Mouse (Mus musculus) neural tube, embryonic 13.5 days (tissue): ENCODE results near the gene Gale. TPM values are rescaled to one million over a fixed set of nuclear protein-coding genes. Genes with fewer than 3 reads are reported as not detected.
"Not testable (repeated sequence)": the region's sequence is repeated elsewhere in the genome, so short reads cannot be mapped to it uniquely, and the experiment has no call there.

Experiments used
- ATAC-seq: fragments of 200-750 bp; cut with Nextera tagmentation; 2 replicates; pipeline ENCODE4 v1.8.0; 2017; ENCODE audit warnings: low read depth, mild to moderate bottlenecking, moderate TSS enrichment, moderate library complexity
- H3K27ac ChIP-seq: fragments of 300-500 bp; sonication (generic); replicated peaks from 2 replicates; pipeline ENCODE4 v1.5.1; 2015; ENCODE audit warnings: moderate library complexity, mild to moderate bottlenecking, inconsistent platforms
- H3K27me3 ChIP-seq: fragments of 300-500 bp; sonication (generic); 2 replicates; pipeline ENCODE4 v1.6.1; 2015; ENCODE audit warnings: mild to moderate bottlenecking, inconsistent platforms
- H3K36me3 ChIP-seq: fragments of 300-500 bp; sonication (generic); 2 replicates; pipeline ENCODE4 v1.6.1; 2015; ENCODE audit warnings: mild to moderate bottlenecking, inconsistent platforms
- H3K4me1 ChIP-seq: fragments of 300-500 bp; sonication (generic); replicated peaks from 2 replicates; pipeline ENCODE4 v1.6.1; 2015; ENCODE audit warnings: inconsistent platforms
- H3K4me2 ChIP-seq: fragments of 300-500 bp; sonication (generic); 2 replicates; pipeline ENCODE4 v1.6.1; 2015; ENCODE audit warnings: inconsistent platforms, mild to moderate bottlenecking, moderate library complexity
- H3K4me3 ChIP-seq: fragments of 300-500 bp; sonication (generic); 2 replicates; pipeline ENCODE4 v1.5.1; 2015; ENCODE audit warnings: mild to moderate bottlenecking, inconsistent platforms
- H3K9ac ChIP-seq: fragments of 300-500 bp; sonication (generic); 2 replicates; pipeline ENCODE4 v1.6.1; 2015; ENCODE audit warnings: moderate library complexity, mild to moderate bottlenecking, inconsistent platforms
- H3K9me3 ChIP-seq: fragments of 300-500 bp; sonication (generic); 2 replicates; pipeline ENCODE4 v1.6.1; 2016; ENCODE audit warnings: inconsistent platforms
- WGBS: fragments of 180-500 bp; shearing (Covaris S2); methylation state at CpG from one replicate; pipeline ENCODE4 v1.1.7; 2015; 5-methylcytosine and 5-hydroxymethylcytosine counted together
- polyA plus RNA-seq: library from polyadenylated mRNA; unstranded; fragments of >200 nt; fragmentation: Nextera tagmentation; extraction: Ambion mirVana; gene quantifications from 2 replicates; pipeline ENCODE4 v1.2.1, GENCODE M21; 2015

The Gale gene
- polyA plus RNA-seq, 1 experiment from 2014 or later, result 42.5 TPM

DNA sequence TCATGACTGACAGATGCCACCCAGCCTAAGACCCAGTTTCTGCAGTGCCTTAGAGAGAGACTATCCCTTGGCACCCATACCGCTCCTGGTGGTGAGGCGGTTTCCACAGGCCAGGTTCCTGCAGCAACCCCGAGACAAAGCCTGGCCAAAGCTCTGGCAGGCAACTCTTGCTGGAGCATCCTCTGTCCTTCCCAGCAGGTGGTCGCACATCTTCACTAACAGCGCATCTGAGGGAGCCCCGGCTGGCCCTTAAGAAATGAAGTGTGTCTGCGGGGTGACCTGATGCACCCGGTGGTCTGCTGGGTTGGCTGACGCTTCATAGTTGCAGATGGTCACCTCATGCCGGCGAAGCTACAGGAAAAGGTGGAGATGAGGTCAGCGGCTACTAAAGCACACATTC lies 12.6 kb downstream of the Gale start:
- no peak for ATAC-seq
- Histone ChIP-seq H3K27me3 (no peaks in the 10 kb centered on the region), H3K4me1 (peaks cover 16% of the 10 kb centered on the region), H3K4me2 (no peak overlapping the region), H3K36me3 (peaks cover 56% of the 10 kb centered on the region), H3K4me3 (no peak overlapping the region), H3K9me3 (no peaks in the 10 kb centered on the region), H3K9ac (no peak overlapping the region), H3K27ac (no peak overlapping the region)
- WGBS, result 92% methylated on average over 12 of the region's 12 CpGs

DNA sequence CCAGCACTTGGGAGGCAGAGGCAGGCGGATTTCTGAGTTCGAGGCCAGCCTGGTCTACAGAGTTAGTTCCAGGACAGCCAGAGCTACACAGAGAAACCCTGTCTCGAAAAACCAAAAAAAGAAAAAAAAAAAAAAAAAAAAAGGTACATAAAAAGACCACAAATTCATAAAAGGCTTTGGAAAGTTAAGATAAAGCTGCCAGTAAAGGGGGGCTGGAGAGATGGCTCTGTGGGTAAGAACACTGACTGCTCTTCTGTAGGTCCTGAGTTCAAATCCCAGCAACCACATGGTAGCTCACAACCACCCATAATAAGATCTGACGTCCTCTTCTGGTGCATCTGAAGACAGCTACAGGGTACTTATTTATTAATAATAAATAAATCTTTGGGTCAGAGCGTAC lies 16.7 kb downstream of the Gale start:
- H3K36me3 ChIP-seq, result peaks cover 75% of the 10 kb centered on the region
- 92% methylated on average over 5 of the region's 5 CpGs for WGBS
- not testable (repeated sequence) for H3K27me3 ChIP-seq, ATAC-seq, H3K4me2 ChIP-seq, H3K4me3 ChIP-seq, H3K4me1 ChIP-seq, H3K9me3 ChIP-seq, H3K9ac ChIP-seq, H3K27ac ChIP-seq

DNA sequence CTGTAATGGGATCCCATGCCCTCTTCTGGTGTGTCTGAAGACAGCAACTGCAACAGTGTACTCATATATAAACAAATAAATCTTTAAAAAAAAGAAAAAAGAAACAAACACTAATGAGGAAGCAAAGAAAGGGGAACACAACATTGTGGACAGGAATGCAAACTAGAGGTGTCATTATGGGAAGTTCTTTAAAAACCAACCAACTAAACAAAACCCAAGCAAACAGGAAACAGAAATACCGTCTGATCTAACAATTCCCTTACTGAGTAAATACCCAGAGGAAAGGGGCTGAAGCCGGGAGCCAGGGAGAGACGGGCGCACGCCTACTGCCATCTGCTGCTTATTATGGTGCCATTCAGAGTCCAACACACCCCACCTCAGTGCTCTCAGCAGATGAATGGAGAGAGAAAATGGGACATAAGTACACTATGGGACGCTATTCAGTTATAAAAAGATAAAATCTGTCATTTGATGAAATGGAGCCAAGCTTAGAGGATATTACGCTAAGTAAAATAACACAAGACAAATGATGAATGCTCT lies 18.1 kb downstream of the Gale start:
- H3K9me3 ChIP-seq, result no peaks in the 10 kb centered on the region
- no peak overlapping the region for H3K27ac ChIP-seq
- no peaks in the 10 kb centered on the region for H3K27me3 ChIP-seq
- peaks cover 22% of the 10 kb centered on the region for H3K4me1 ChIP-seq
- WGBS, result 79% methylated on average over 7 of the region's 7 CpGs
- no peak for ATAC-seq
- H3K9ac ChIP-seq, result no peak overlapping the region
- no peak overlapping the region for H3K4me3 ChIP-seq
- H3K4me2 ChIP-seq, result no peak overlapping the region
- H3K36me3 ChIP-seq, result peaks cover 63% of the 10 kb centered on the region

- no peak overlapping the region for H3K4me2 ChIP-seq
- no peaks in the 10 kb centered on the region for H3K9me3 ChIP-seq
- no peak overlapping the region for H3K27ac ChIP-seq
- peaks cover 29% of the 10 kb centered on the region for H3K4me1 ChIP-seq
- peaks cover 39% of the 10 kb centered on the region for H3K36me3 ChIP-seq
- ATAC-seq, result no peak
- WGBS, result 91% methylated on average over 5 of the region's 5 CpGs
- H3K9ac ChIP-seq, result no peak overlapping the region
- no peaks in the 10 kb centered on the region for H3K27me3 ChIP-seq
- no peak overlapping the region for H3K4me3 ChIP-seq
Observed at GRCm38 (mm10) chr4:135984556-135984955, 21.0 kb downstream of the Gale start.

DNA sequence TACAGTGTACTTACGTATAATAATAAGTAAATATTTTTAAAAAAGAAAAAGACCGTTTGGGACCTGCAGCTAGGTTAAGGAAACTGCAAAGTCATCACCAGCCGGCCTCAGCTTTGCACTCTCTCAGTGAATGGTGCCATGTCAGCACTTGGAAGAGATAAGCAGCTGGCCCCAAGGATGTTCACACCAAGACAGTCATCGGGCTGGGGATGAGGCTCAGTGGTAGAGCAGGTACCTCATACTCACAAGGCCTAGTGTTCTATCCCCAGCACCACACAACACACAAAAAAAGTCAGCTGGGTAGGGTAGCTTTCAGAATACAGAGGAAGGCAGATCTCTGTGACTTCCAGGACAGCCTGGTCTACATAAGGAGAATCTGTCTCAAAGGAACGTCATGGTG lies 21.7 kb downstream of the Gale start:
- H3K9me3 ChIP-seq, result no peaks in the 10 kb centered on the region
- no peak for ATAC-seq
- H3K36me3 ChIP-seq, result peaks cover 39% of the 10 kb centered on the region
- H3K4me3 ChIP-seq, result no peak overlapping the region
- no peaks in the 10 kb centered on the region for H3K27me3 ChIP-seq
- no peak overlapping the region for H3K27ac ChIP-seq
- peaks cover 29% of the 10 kb centered on the region for H3K4me1 ChIP-seq
- peak overlapping the region; percentile 96; the same call in 1 of the 2 replicates for H3K4me2 ChIP-seq
- WGBS, result 93% methylated on average over 5 of the region's 5 CpGs
- H3K9ac ChIP-seq, result no peak overlapping the region

DNA sequence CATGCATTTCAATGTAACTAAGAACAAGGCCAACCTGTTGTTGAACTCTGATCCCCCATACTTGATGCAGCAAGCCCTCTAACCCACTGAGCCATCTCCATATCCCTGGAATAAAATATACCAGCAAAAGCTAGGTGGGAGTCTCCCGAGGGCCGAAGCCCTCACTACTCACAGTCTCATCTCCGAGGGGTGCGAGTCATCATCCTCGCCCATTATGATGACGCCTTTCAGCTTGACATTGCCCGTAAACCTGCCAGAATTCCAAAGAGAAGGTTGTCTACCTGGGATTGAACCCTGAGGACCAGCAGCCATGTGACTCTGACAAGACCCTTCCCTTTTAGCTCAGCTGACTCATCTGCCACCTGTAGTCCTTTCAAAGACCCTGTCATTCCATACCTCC lies 22.2 kb downstream of the Gale start:
- H3K4me2 ChIP-seq, result peak overlapping the region; percentile 96
- H3K9ac ChIP-seq, result peak overlapping the region; percentile 98
- peaks cover 37% of the 10 kb centered on the region for H3K36me3 ChIP-seq
- H3K4me1 ChIP-seq, result peaks cover 29% of the 10 kb centered on the region
- H3K27ac ChIP-seq, result no peak overlapping the region
- peak overlapping the region; percentile 93 for H3K4me3 ChIP-seq
- ATAC-seq, result no peak
- no peaks in the 10 kb centered on the region for H3K27me3 ChIP-seq
- no peaks in the 10 kb centered on the region for H3K9me3 ChIP-seq
- WGBS, result 93% methylated on average over 7 of the region's 7 CpGs

GRCm38 (mm10) chr4:135986301-135986942 lies 22.9 kb downstream of the Gale start:
- Histone ChIP-seq H3K4me2 (peak overlapping the region; percentile 96), H3K9ac (peak overlapping the region; percentile 98), H3K36me3 (peaks cover 34% of the 10 kb centered on the region), H3K4me1 (peaks cover 29% of the 10 kb centered on the region), H3K4me3 (peak overlapping the region; percentile 93), H3K27me3 (no peaks in the 10 kb centered on the region), H3K27ac (peak overlapping the region; percentile 90), H3K9me3 (no peaks in the 10 kb centered on the region)
- WGBS, result 6% methylated on average over 23 of the region's 23 CpGs
- peak; percentile 7; the same call in 1 of the 2 replicates for ATAC-seq

GRCm38 (mm10) chr4:135986943-135987710 lies 23.6 kb downstream of the Gale start, which contains the start of gene Pithd1:
Pithd1 (minus strand) TSS chr4:135987264.
- Histone ChIP-seq H3K4me2 (peak within 1 kb of the TSS; percentile 96), H3K9me3 (no peaks in the 10 kb centered on the region), H3K4me1 (peaks cover 29% of the 10 kb centered on the region), H3K27me3 (no peaks in the 10 kb centered on the region), H3K27ac (peak within 1 kb of the TSS; percentile 90), H3K36me3 (peaks cover 31% of the 10 kb centered on the region), H3K9ac (peak within 1 kb of the TSS; percentile 98), H3K4me3 (peak within 1 kb of the TSS; percentile 93)
- peak; percentile 96 for ATAC-seq
- WGBS, result under 1% methylated on average over 61 of the region's 81 CpGs

DNA sequence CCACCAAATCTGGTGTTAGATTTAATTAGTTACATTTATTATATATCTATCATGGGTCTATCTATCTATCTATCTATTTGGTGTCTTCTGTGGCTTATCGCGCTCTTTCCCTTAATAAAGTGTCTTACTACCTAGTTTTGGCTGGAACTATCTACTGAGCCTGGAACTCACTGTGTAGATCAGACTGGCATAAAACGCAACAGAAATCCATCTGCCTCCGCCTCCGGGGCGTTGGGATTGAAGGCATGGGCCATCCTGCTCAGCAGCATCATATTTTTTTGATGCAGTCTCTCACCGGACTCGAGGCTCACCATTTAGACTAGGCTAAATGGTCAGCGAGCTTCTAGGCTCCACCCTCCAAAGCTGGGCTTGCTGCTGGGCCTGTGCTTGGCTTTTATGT lies 24.2 kb downstream of the Gale start:
- peaks cover 25% of the 10 kb centered on the region for H3K36me3 ChIP-seq
- 66% methylated on average over 9 of the region's 9 CpGs for WGBS
- H3K9me3 ChIP-seq, result no peaks in the 10 kb centered on the region
- peak overlapping the region; percentile 93 for H3K4me3 ChIP-seq
- peak overlapping the region; percentile 90 for H3K27ac ChIP-seq
- H3K4me2 ChIP-seq, result peak overlapping the region; percentile 96
- H3K4me1 ChIP-seq, result peaks cover 29% of the 10 kb centered on the region
- H3K27me3 ChIP-seq, result no peaks in the 10 kb centered on the region
- ATAC-seq, result 0 out of 2 replicates have a peak, but pooled peaks have one; percentile 20
- H3K9ac ChIP-seq, result peak overlapping the region; percentile 98

DNA sequence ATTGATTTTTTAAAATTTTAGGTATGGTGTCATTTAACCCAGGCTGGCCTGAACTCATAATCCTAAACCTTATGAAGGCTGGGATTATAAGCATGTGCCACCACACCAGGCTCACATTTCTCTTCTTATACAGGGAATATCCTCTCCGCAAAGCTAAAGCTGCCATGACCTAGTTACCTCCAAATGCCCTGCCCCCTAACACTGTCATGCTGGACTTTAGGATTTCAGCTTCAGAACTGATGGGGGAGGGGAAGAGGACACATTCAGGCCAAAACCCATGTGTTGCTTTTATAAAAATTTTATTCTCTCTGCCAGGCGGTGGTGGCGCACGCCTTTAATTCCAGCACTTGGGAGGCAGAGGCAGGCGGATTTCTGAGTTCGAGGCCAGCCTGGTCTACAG lies 30.4 kb downstream of the Gale start:
- Histone ChIP-seq H3K9ac (no peak overlapping the region), H3K27me3 (no peaks in the 10 kb centered on the region), H3K27ac (no peak overlapping the region), H3K4me2 (no peak overlapping the region), H3K4me1 (no peaks in the 10 kb centered on the region), H3K36me3 (no peaks in the 10 kb centered on the region), H3K4me3 (no peak overlapping the region), H3K9me3 (0 out of 2 replicates have a peak, but pooled peaks cover 10% of the 10 kb centered on the region)
- ATAC-seq, result no peak
- WGBS, result 97% methylated on average over 6 of the region's 6 CpGs

GRCm38 (mm10) chr4:135995118-135995517 lies 31.6 kb downstream of the Gale start:
- no peak overlapping the region for H3K9ac ChIP-seq
- WGBS, result 87% methylated on average over 4 of the region's 4 CpGs
- ATAC-seq, result no peak
- no peaks in the 10 kb centered on the region for H3K36me3 ChIP-seq
- no peaks in the 10 kb centered on the region for H3K27me3 ChIP-seq
- H3K4me2 ChIP-seq, result no peak overlapping the region
- no peaks in the 10 kb centered on the region for H3K4me1 ChIP-seq
- H3K4me3 ChIP-seq, result no peak overlapping the region
- H3K9me3 ChIP-seq, result 0 out of 2 replicates have a peak, but pooled peaks cover 10% of the 10 kb centered on the region
- H3K27ac ChIP-seq, result no peak overlapping the region

GRCm38 (mm10) chr4:136004107-136004675 lies 40.7 kb downstream of the Gale start:
- Histone ChIP-seq H3K9me3 (no peaks in the 10 kb centered on the region), H3K4me2 (no peak overlapping the region), H3K27ac (no peak overlapping the region), H3K9ac (no peak overlapping the region), H3K27me3 (no peaks in the 10 kb centered on the region), H3K4me1 (no peaks in the 10 kb centered on the region), H3K4me3 (no peak overlapping the region), H3K36me3 (peaks cover 79% of the 10 kb centered on the region)
- ATAC-seq, result no peak
- 88% methylated on average over 5 of the region's 5 CpGs for WGBS
